Mouse (Mus musculus) neural tube, embryonic 13.5 days (tissue): Measurements from ENCODE around the gene Olfr732. TPM values are rescaled to one million over a fixed set of nuclear protein-coding genes. Genes with fewer than 3 reads are reported as not detected.

ENCODE experiments used
- ATAC-seq: fragments of 200-750 bp; cut with Nextera tagmentation; 2 replicates; pipeline ENCODE4 v1.8.0; 2017; ENCODE audit warnings: low read depth, mild to moderate bottlenecking, moderate TSS enrichment, moderate library complexity
- H3K27ac ChIP-seq: fragments of 300-500 bp; sonication (generic); replicated peaks from 2 replicates; pipeline ENCODE4 v1.5.1; 2015; ENCODE audit warnings: moderate library complexity, mild to moderate bottlenecking, inconsistent platforms
- H3K27me3 ChIP-seq: fragments of 300-500 bp; sonication (generic); 2 replicates; pipeline ENCODE4 v1.6.1; 2015; ENCODE audit warnings: mild to moderate bottlenecking, inconsistent platforms
- H3K36me3 ChIP-seq: fragments of 300-500 bp; sonication (generic); 2 replicates; pipeline ENCODE4 v1.6.1; 2015; ENCODE audit warnings: mild to moderate bottlenecking, inconsistent platforms
- H3K4me1 ChIP-seq: fragments of 300-500 bp; sonication (generic); replicated peaks from 2 replicates; pipeline ENCODE4 v1.6.1; 2015; ENCODE audit warnings: inconsistent platforms
- H3K4me2 ChIP-seq: fragments of 300-500 bp; sonication (generic); 2 replicates; pipeline ENCODE4 v1.6.1; 2015; ENCODE audit warnings: inconsistent platforms, mild to moderate bottlenecking, moderate library complexity
- H3K4me3 ChIP-seq: fragments of 300-500 bp; sonication (generic); 2 replicates; pipeline ENCODE4 v1.5.1; 2015; ENCODE audit warnings: mild to moderate bottlenecking, inconsistent platforms
- H3K9ac ChIP-seq: fragments of 300-500 bp; sonication (generic); 2 replicates; pipeline ENCODE4 v1.6.1; 2015; ENCODE audit warnings: moderate library complexity, mild to moderate bottlenecking, inconsistent platforms
- H3K9me3 ChIP-seq: fragments of 300-500 bp; sonication (generic); 2 replicates; pipeline ENCODE4 v1.6.1; 2016; ENCODE audit warnings: inconsistent platforms
- WGBS: fragments of 180-500 bp; shearing (Covaris S2); methylation state at CpG from one replicate; pipeline ENCODE4 v1.1.7; 2015; 5-methylcytosine and 5-hydroxymethylcytosine counted together
- polyA plus RNA-seq: library from polyadenylated mRNA; unstranded; fragments of >200 nt; fragmentation: Nextera tagmentation; extraction: Ambion mirVana; gene quantifications from 2 replicates; pipeline ENCODE4 v1.2.1, GENCODE M21; 2015

Olfr732 gene
- polyA plus RNA-seq: not detected in 2 replicates

DNA sequence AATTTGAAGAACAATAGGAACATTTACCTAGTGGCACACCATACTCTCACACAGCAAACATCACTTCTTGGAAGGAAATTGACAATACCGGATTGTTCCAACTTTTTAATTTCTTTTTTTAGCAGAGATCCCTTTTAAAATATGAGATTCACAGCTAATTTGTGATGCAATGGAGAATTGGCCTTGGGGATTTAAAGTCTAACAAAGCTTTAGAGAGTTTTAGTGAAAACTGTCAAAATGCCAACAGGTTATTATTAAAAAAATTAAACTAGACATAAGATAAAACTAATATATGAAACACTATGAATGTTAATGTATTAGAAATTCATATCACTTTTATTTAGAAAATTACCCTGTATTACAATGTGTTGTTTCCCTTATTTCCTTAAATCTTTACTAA, at the start of gene Olfr732:
Gene Olfr732, minus strand, starts transcription at position 101 of the 400 bp plus-strand sequence.
- Histone ChIP-seq H3K4me3 (no peak within 1 kb of the TSS), H3K27me3 (no peaks in the 10 kb centered on the region), H3K9ac (no peak within 1 kb of the TSS), H3K36me3 (no peaks in the 10 kb centered on the region), H3K4me1 (no peaks in the 10 kb centered on the region), H3K9me3 (no peaks in the 10 kb centered on the region), H3K4me2 (no peak within 1 kb of the TSS), H3K27ac (no peak within 1 kb of the TSS)
- no peak for ATAC-seq
- WGBS: 94% methylated on average over 1 of the region's 1 CpGs

DNA sequence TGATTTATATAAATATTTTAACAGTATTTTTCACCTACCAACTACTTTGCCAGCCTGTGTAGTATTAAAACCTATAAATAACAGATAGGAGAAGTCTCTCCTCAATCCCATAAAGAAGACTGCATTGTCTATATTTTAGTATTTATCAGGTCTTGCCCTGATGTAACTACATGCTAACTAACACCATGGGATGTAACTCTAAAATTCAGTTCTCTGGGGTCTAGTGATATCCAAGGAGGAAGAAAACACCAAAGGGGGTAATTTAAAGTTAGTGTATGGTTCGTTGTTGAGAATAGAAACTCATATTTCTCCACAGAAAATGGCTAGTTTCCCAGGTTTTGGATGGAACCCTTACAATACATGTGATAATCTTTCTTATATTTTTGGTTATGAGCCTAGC, 42.7 kb upstream of the Olfr732 start, which contains the start of gene Olfr734:
Gene Olfr734, minus strand, starts transcription at position 101 of the 400 bp plus-strand sequence.
- H3K4me1 ChIP-seq: no peaks in the 10 kb centered on the region
- H3K4me2 ChIP-seq: no peak within 1 kb of the TSS
- H3K27me3 ChIP-seq: no peaks in the 10 kb centered on the region
- H3K36me3 ChIP-seq: no peaks in the 10 kb centered on the region
- ATAC-seq: no peak
- 70% methylated on average over 1 of the region's 1 CpGs for WGBS
- no peak within 1 kb of the TSS for H3K4me3 ChIP-seq
- no peak within 1 kb of the TSS for H3K9ac ChIP-seq
- no peaks in the 10 kb centered on the region; the same call in 1 of the 2 replicates for H3K9me3 ChIP-seq
- no peak within 1 kb of the TSS for H3K27ac ChIP-seq

DNA sequence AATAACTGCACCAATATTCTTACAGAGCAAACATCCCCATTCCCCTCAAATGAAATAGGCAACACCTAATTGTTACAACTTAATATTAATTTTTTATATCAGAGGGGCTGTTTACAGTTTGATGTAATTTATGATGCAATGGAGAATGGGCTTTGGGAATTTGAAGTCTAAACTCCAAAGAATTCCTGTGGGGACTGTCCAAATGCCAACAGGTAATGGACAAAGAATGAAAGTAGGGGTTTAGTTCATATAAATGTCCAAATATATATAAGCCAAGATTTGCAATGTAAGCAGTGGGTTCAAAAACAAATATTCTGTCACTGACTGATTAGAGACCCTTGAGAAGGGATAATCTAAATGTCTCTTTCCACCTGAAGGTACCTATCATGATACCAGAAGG, 17.4 kb upstream of the Olfr732 start, which contains the start of gene Olfr733:
Gene Olfr733, minus strand, starts transcription at position 101 of the 400 bp plus-strand sequence.
- Histone ChIP-seq H3K9me3 (no peaks in the 10 kb centered on the region), H3K27ac (no peak within 1 kb of the TSS), H3K4me1 (no peaks in the 10 kb centered on the region), H3K4me2 (no peak within 1 kb of the TSS), H3K9ac (no peak within 1 kb of the TSS), H3K36me3 (no peaks in the 10 kb centered on the region), H3K4me3 (no peak within 1 kb of the TSS), H3K27me3 (no peaks in the 10 kb centered on the region)
- no peak for ATAC-seq

DNA sequence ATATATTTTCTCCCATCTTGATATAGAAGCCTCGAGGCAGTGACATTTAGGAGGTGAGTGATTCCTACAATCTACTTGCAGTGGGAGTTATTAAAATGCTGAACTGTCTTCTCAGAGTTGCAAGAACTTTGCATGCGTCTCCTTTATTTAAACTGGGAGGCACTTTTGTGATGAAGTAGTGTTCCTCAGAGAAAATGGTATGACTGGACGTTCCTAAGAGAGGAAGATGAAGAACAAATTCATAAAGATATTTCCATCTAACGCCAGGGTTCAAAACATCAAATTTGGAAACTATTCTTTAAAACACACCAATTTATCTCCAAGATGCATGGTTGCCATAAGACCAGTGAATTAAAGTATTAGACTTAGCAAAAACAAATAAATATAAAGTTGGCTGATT, 42.2 kb downstream of the Olfr732 start, which contains the start of gene Olfr731:
Gene Olfr731, minus strand, starts transcription at position 101 of the 400 bp plus-strand sequence.
- WGBS: 85% methylated on average over 4 of the region's 4 CpGs
- Histone ChIP-seq H3K27ac (no peak within 1 kb of the TSS), H3K4me1 (no peaks in the 10 kb centered on the region), H3K4me3 (no peak within 1 kb of the TSS), H3K27me3 (no peaks in the 10 kb centered on the region), H3K4me2 (no peak within 1 kb of the TSS), H3K36me3 (no peaks in the 10 kb centered on the region), H3K9ac (no peak within 1 kb of the TSS), H3K9me3 (no peaks in the 10 kb centered on the region)
- no peak for ATAC-seq

Other genes with a start within 250 kb of the Olfr732 start
- not detected in 2 replicates for gene Olfr725, start 243.8 kb downstream of the Olfr732 start, polyA plus RNA-seq
- not detected in 2 replicates for gene Olfr726, start 193.3 kb downstream of the Olfr732 start, polyA plus RNA-seq
- gene Olfr727, start 161.0 kb downstream of the Olfr732 start, polyA plus RNA-seq: not detected in 2 replicates
- gene Olfr728, start 141.5 kb downstream of the Olfr732 start, polyA plus RNA-seq: not detected in 2 replicates
- not detected in 2 replicates for gene Olfr729, start 131.3 kb downstream of the Olfr732 start, polyA plus RNA-seq
- not detected in 2 replicates for gene Olfr730, start 96.0 kb downstream of the Olfr732 start, polyA plus RNA-seq
- gene Olfr731, start 42.3 kb downstream of the Olfr732 start, polyA plus RNA-seq: not detected in 2 replicates
- gene Olfr733, start 17.3 kb upstream of the Olfr732 start, polyA plus RNA-seq: not detected in 2 replicates
- gene Olfr734, start 42.6 kb upstream of the Olfr732 start, polyA plus RNA-seq: not detected in 2 replicates
- gene Olfr735, start 64.7 kb upstream of the Olfr732 start, polyA plus RNA-seq: not detected in 2 replicates
- not detected in 2 replicates for gene Tlr11, start 73.7 kb upstream of the Olfr732 start, polyA plus RNA-seq
- not detected in 2 replicates for gene Olfr736, start 97.0 kb upstream of the Olfr732 start, polyA plus RNA-seq
- not detected in 2 replicates for gene Olfr738, start 123.4 kb upstream of the Olfr732 start, polyA plus RNA-seq
- not detected in 2 replicates for gene Olfr739, start 134.4 kb upstream of the Olfr732 start, polyA plus RNA-seq
- gene Olfr740, start 161.3 kb upstream of the Olfr732 start, polyA plus RNA-seq: not detected in 2 replicates
- not detected in 2 replicates for gene Olfr741, start 188.5 kb upstream of the Olfr732 start, polyA plus RNA-seq
- not detected in 2 replicates for gene Olfr742, start 219.4 kb upstream of the Olfr732 start, polyA plus RNA-seq
- not detected in 2 replicates for gene Olfr743, start 237.6 kb upstream of the Olfr732 start, polyA plus RNA-seq